22 mouse cellular contexts compared by ENCODE assay signal in genomic region chr4:135880576-135880975, GRCm38 (mm10). TPM values are rescaled to one million over a fixed set of nuclear protein-coding genes. Genes with fewer than 3 reads are reported as not detected.
"Had no signal": no experiment of that assay in that cellular context is flagged by ENCODE, and none has a peak within 500 bp of the region (broad histone marks: within the 10 kb centered on the region; RNA-seq: fewer than 3 reads in every experiment).

No protein-coding gene starts in this region.

- H3K4me2 ChIP-seq: heart, embryonic 11.5 days; heart, embryonic 13.5 days; heart, embryonic 15.5 days; hindbrain, embryonic 12.5 days; hindbrain, embryonic 14.5 days; intestine, embryonic 15.5 days; limb, embryonic 12.5 days; liver, embryonic 11.5 days had no signal

- H3K4me3 ChIP-seq: gastrocnemius, adult 2 months; heart, embryonic 13.5 days; heart, embryonic 15.5 days; hindbrain, embryonic 10.5 days; hindbrain, embryonic 12.5 days; intestine, embryonic 15.5 days; layer of hippocampus, adult 2 months; left cerebral cortex, adult 2 months; limb, embryonic 10.5 days; limb, embryonic 12.5 days had no signal

- H3K27me3 ChIP-seq: heart, embryonic 13.5 days; heart, embryonic 15.5 days; hindbrain, embryonic 12.5 days; intestine, embryonic 15.5 days; limb, embryonic 12.5 days had no signal

- DNase-seq: gastrocnemius, adult 2 months; gastrocnemius, postnatal 10 days; heart, adult 18-20 months; heart, postnatal 4 days; kidney, adult 18-20 months; kidney, postnatal 25 days; kidney, postnatal 4 days; liver had no signal

- H3K9me3 ChIP-seq: heart, embryonic 13.5 days; heart, embryonic 15.5 days; hindbrain, embryonic 10.5 days; hindbrain, embryonic 12.5 days; intestine, embryonic 15.5 days; limb, embryonic 10.5 days; limb, embryonic 12.5 days had no signal

- H3K27ac ChIP-seq: gastrocnemius, adult 2 months; heart, embryonic 13.5 days; heart, embryonic 15.5 days; hindbrain, embryonic 10.5 days; hindbrain, embryonic 12.5 days; hindbrain, embryonic 14.5 days; intestine, embryonic 15.5 days; kidney, postnatal 0 days; layer of hippocampus, adult 2 months; left cerebral cortex, adult 2 months; limb, embryonic 12.5 days had no signal

- H3K9ac ChIP-seq: heart, embryonic 13.5 days; heart, embryonic 15.5 days; hindbrain, embryonic 12.5 days; hindbrain, embryonic 14.5 days; intestine, embryonic 15.5 days; limb, embryonic 12.5 days had no signal

- H3K36me3 ChIP-seq: heart, embryonic 13.5 days; heart, embryonic 15.5 days; hindbrain, embryonic 10.5 days; hindbrain, embryonic 12.5 days; intestine, embryonic 15.5 days; limb, embryonic 10.5 days; limb, embryonic 12.5 days had no signal

RNA-seq across cellular contexts. Expression of gene Cnr2, which starts 14.6 kb away (rescaled TPM):
- polyA plus RNA-seq: forebrain, embryonic 16.5 days had no signal
